Mouse (Mus musculus): ENCODE data around the gene Disp1.

GRCm38 (mm10) chr1:183232985-183233678 is 11.8 kb upstream of the Disp1 start:
- TF ChIP-seq CTCF (IDR thresholded peaks at IDR 0.05; ENCODE audit: control insufficient read depth, insufficient read depth, insufficient read length): no peak
- TF ChIP-seq FOSL1 (IDR thresholded peaks at IDR 0.05; ENCODE audit: insufficient read depth, low read length, poor library complexity, severe bottlenecking): no peak
- no peak for TF ChIP-seq USF1 (IDR thresholded peaks at IDR 0.05; ENCODE audit: low read depth)

All from C2C12 (cell line).